Mouse (Mus musculus): Measurements from ENCODE around the gene Ran.

GRCm38 (mm10) chr5:129037739-129038138 is 17.9 kb downstream of the Ran start:
- TF ChIP-seq POLR2A (IDR thresholded peaks at IDR 0.05; ENCODE audit: low read depth, low read length) (no peak), CTCF (IDR thresholded peaks at IDR 0.05; ENCODE audit: extremely low read depth, insufficient read depth, insufficient read length, insufficient replicate concordance) (no peak)
